Mouse (Mus musculus) spleen, adult 18-20 months (tissue): ENCODE measurements around the gene Glt1d1.
"Not testable (repeated sequence)": the region's sequence is repeated elsewhere in the genome, so short reads cannot be mapped to it uniquely, and the experiment has no call there.

ENCODE experiments used
- DNase-seq, 2 experiments: peaks; one replicate each; pipeline ENCODE4 v3.0.0; 2022; ENCODE audit warnings: mixed read lengths in 2 of 2

Glt1d1 gene

GRCm38 (mm10) chr5:127703609-127704180 is 71.6 kb downstream of the Glt1d1 start:
- DNase-seq, result no peak

- DNase-seq, result no peak
Observed at GRCm38 (mm10) chr5:127705225-127705624, 73.2 kb downstream of the Glt1d1 start.

GRCm38 (mm10) chr5:127705976-127706375 is 73.9 kb downstream of the Glt1d1 start:
- DNase-seq, result no peak

GRCm38 (mm10) chr5:127708143-127708542 is 76.1 kb downstream of the Glt1d1 start:
- DNase-seq, result no peak

GRCm38 (mm10) chr5:127714783-127715704 is 83.0 kb downstream of the Glt1d1 start:
- DNase-seq, result no peak

- no peak for DNase-seq
Observed at GRCm38 (mm10) chr5:127720591-127721379, 88.7 kb downstream of the Glt1d1 start.

GRCm38 (mm10) chr5:127722171-127722570 is 90.1 kb downstream of the Glt1d1 start:
- DNase-seq, result not testable (repeated sequence)

- DNase-seq, result no peak
Observed at GRCm38 (mm10) chr5:127730351-127730750, 98.3 kb downstream of the Glt1d1 start.

GRCm38 (mm10) chr5:127741331-127741730 is 109.3 kb downstream of the Glt1d1 start:
- DNase-seq, result no peak

GRCm38 (mm10) chr5:127749540-127749939 is 117.5 kb downstream of the Glt1d1 start:
- DNase-seq, result not testable (repeated sequence)

- no peak for DNase-seq
Observed at GRCm38 (mm10) chr5:127751262-127751975, 119.4 kb downstream of the Glt1d1 start.

- DNase-seq, result no peak
Observed at GRCm38 (mm10) chr5:127755594-127755993, 123.5 kb downstream of the Glt1d1 start.

GRCm38 (mm10) chr5:127756011-127756410 is 123.9 kb downstream of the Glt1d1 start:
- DNase-seq, result no peak

GRCm38 (mm10) chr5:127756671-127757423 is 124.8 kb downstream of the Glt1d1 start:
- DNase-seq, result no peak

GRCm38 (mm10) chr5:127758576-127758975 is 126.5 kb downstream of the Glt1d1 start:
- DNase-seq, result no peak
